Mouse (Mus musculus) limb, embryonic 14.5 days (tissue): ENCODE data around the gene Alk. TPM values are rescaled to one million over a fixed set of nuclear protein-coding genes. Genes with fewer than 3 reads are reported as not detected.

ENCODE experiments used
- ATAC-seq: fragments of 200-750 bp; cut with Nextera tagmentation; 2 replicates; pipeline ENCODE4 v1.8.0; 2017; ENCODE audit warnings: low read depth, moderate number of reproducible peaks, moderate TSS enrichment; ENCODE audit not compliant: low FRiP score
- DNase-seq: peaks from one replicate; pipeline ENCODE4 v3.0.0-alpha.2; 2015; ENCODE audit warnings: low spot score
- H3K27ac ChIP-seq: fragments of 300-500 bp; sonication (generic); replicated peaks from 2 replicates; pipeline ENCODE4 v1.5.1; 2014; ENCODE audit warnings: low read depth, mild to moderate bottlenecking, low read length, moderate library complexity, mixed read lengths
- H3K27me3 ChIP-seq: fragments of 300-500 bp; sonication (generic); 2 replicates; pipeline ENCODE4 v1.6.1; 2014; ENCODE audit warnings: low read length, mixed read lengths; ENCODE audit not compliant: control insufficient read depth, insufficient read depth
- H3K36me3 ChIP-seq: fragments of 300-500 bp; sonication (generic); 2 replicates; pipeline ENCODE4 v1.6.1; 2014; ENCODE audit warnings: mild to moderate bottlenecking, low read length, moderate library complexity, mixed read lengths; ENCODE audit not compliant: control insufficient read depth, insufficient read depth
- H3K4me1 ChIP-seq: fragments of 300-500 bp; sonication (generic); 2 replicates; pipeline ENCODE4 v1.6.1; 2014; ENCODE audit warnings: antibody characterized with exemption, low read length, mixed read lengths; ENCODE audit not compliant: control insufficient read depth, insufficient read depth
- H3K4me2 ChIP-seq: fragments of 300-500 bp; sonication (generic); replicated peaks from 2 replicates; pipeline ENCODE4 v1.6.1; 2014; ENCODE audit warnings: low read depth, mild to moderate bottlenecking, low read length, moderate library complexity; ENCODE audit not compliant: severe bottlenecking
- H3K4me3 ChIP-seq: fragments of 300-500 bp; sonication (generic); replicated peaks from 2 replicates; pipeline ENCODE4 v1.5.1; 2014; ENCODE audit warnings: low read length
- H3K9ac ChIP-seq: fragments of 300-500 bp; sonication (generic); 2 replicates; pipeline ENCODE4 v1.6.1; 2014; ENCODE audit warnings: mild to moderate bottlenecking, low read depth, low read length, moderate library complexity; ENCODE audit not compliant: severe bottlenecking
- H3K9me3 ChIP-seq: fragments of 300-500 bp; sonication (generic); 2 replicates; pipeline ENCODE4 v1.6.1; 2016; ENCODE audit warnings: low read length; ENCODE audit not compliant: control insufficient read depth
- POLR2A ChIP-seq: fragments of 200-500 bp; IDR thresholded peaks from 2 replicates; pipeline ENCODE4 v1.8.0; 2012; ENCODE audit warnings: inconsistent platforms, mild to moderate bottlenecking, moderate library complexity, borderline replicate concordance; ENCODE audit not compliant: insufficient read depth, insufficient read length; ENCODE audit errors: extremely low read depth
- WGBS: fragments of 180-500 bp; shearing (Covaris S2); extraction: QIAGEN DNeasy Blood & Tissue Kit; methylation state at CpG from one replicate; pipeline ENCODE4 v1.1.7; 2014; 5-methylcytosine and 5-hydroxymethylcytosine counted together
- polyA plus RNA-seq, 2 experiments: library from polyadenylated mRNA; depleted of rRNA in 1 of 2; stranded (reverse) in 1 of 2; unstranded in 1 of 2; fragments of >200 nt; fragmentation: Nextera tagmentation in 1 of 2; extraction: Ambion mirVana in 1 of 2; gene quantifications; 2 replicates each; pipeline versions ENCODE4 v1.2.1 to v1.2.3; 2012 to 2014

The Alk gene
- polyA plus RNA-seq, 2 experiments, result 0.43 to 0.45 TPM

DNA sequence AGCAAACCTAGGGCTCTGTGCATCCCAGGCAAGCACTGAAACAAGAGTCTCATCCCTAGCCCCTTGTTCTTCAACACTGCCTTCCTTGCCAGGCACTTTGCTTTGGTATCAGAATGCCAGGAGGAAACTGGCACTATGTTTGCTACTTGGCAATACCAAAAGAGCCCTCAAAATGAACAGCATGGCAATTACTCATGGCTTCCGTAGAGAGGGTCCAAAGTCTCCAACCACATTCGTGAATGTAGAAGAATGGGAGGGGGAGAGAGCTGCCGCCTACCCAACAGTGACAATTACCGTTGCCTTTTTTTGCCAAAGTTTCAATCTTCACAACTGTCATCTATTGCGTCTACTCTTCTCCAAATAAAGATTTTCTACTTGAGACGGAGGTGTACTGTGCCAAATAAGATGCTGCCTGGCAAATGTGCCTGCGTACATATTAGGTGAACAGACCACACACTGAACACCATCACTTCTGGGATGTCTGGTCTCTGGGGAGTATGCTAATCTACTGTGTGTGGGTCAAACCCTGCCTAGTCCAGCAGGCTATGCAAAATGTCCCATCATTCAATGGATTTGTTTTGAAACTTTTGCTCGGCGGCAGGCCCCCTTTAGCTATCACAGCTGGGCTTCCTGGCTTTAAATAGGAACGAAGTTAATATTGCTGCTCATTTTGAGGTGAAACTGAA lies 241.5 kb downstream of the Alk start:
- WGBS, result 85% methylated on average over 10 of the region's 10 CpGs
- no peaks in the 10 kb centered on the region for H3K9me3 ChIP-seq
- ATAC-seq, result no peak

DNA sequence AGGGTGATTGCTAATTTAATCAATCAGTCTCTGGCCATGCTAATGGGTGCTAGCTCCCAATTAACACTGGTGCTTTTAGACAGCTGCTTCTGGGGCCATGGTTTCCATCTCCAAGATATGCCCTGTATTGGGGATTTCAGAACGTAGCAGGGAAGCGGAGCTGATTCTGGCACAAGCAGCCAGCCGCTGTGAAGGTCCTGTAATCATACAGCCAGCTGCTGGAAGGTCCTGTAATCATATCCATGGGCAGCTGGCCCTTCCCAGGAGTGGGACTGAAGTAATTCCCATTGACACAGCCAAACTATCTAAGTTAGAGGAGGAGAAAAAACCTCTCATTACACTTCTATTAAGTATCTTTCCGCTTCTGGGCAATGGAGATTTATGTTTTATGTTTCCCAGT lies 242.5 kb downstream of the Alk start:
- WGBS, result 75% methylated on average over 4 of the region's 4 CpGs

More for the DNA sequence above, 241.5 kb downstream of the Alk start:
- no peak overlapping the region for H3K4me2 ChIP-seq
- H3K27me3 ChIP-seq, result no peaks in the 10 kb centered on the region
- no peak for DNase-seq
- H3K27ac ChIP-seq, result no peak overlapping the region
- H3K4me3 ChIP-seq, result no peak overlapping the region
- no peaks in the 10 kb centered on the region for H3K4me1 ChIP-seq
- TF ChIP-seq POLR2A, result no peak
- H3K36me3 ChIP-seq, result no peaks in the 10 kb centered on the region
- H3K9ac ChIP-seq, result no peak overlapping the region

DNA sequence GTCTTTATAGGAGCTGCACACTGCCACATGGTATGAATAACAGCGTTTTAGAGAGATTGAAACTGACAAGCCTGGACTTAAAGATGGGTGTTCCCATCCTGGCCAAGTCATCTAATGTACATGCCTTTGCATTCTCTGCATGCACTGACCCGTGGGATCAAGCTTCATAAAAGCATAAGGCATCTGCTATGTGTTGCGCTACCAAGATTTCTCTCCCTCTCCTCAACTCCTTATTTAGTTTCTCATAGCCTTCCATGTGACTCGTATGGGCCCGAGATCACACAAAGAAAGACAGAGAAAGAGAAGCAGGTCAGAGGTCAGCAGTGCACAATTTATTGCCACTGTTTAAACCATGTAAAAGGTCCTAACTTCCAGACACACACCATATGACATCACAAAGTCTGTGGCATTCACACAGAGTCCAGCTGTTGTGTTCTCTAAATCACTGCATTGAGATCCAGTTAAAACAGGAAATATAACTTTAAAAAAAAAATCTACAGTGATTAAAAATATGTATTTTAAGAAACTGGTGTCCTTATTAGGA lies 247.6 kb downstream of the Alk start:
- Histone ChIP-seq H3K4me3 (no peak overlapping the region), H3K4me1 (no peaks in the 10 kb centered on the region), H3K27me3 (no peaks in the 10 kb centered on the region), H3K9ac (no peak overlapping the region), H3K27ac (no peak overlapping the region), H3K4me2 (no peak overlapping the region), H3K36me3 (no peaks in the 10 kb centered on the region), H3K9me3 (no peaks in the 10 kb centered on the region)
- ATAC-seq (no peak), DNase-seq (peak; percentile 7)
- no peak for TF ChIP-seq POLR2A
- 39% methylated on average over 5 of the region's 5 CpGs for WGBS

More for the DNA sequence above, 242.5 kb downstream of the Alk start:
- Histone ChIP-seq H3K9me3 (no peaks in the 10 kb centered on the region), H3K9ac (no peak overlapping the region), H3K36me3 (no peaks in the 10 kb centered on the region), H3K4me3 (no peak overlapping the region), H3K27me3 (no peaks in the 10 kb centered on the region), H3K27ac (no peak overlapping the region), H3K4me1 (no peaks in the 10 kb centered on the region), H3K4me2 (no peak overlapping the region)
- ATAC-seq (no peak; the same call in 1 of the 2 replicates), DNase-seq (peak; percentile 41)
- no peak for TF ChIP-seq POLR2A

DNA sequence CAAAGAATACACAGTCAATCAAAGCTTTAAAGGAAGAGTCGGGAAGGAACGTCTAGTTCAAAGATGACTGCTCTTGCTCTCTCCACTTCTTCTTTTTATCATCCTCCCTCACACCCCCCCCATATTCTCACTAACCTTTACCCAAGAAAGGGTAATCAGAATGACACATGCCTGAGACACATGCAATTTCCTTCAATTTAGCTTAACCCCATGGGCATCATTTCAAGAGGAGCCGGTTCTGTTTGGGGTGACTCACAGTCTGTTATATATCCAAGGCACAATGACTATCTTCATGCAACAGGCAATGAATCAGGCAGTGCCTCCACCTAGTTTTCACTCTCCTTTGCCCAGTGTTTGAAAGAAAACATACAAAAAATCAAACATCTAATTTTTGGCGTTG lies 265.0 kb downstream of the Alk start:
- no peaks in the 10 kb centered on the region for H3K4me1 ChIP-seq

DNA sequence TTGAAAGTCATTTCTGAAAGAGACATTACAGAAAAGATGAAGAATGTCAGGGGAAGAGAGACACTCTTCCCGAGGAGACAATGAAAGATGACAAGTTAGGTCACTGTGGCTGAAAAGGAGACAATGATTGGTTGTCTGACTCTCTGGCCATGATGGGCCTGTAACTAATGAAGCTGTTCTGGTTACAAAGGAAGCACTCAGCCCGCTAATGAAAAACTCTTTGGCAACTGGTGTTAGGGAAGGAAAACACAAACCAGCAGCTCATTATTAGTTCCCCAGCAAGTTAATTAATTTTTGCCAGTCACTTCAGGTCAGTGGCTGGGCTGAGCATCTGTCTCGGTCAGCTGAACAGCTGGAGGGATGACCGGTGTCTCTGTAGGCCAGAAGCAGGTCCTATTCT lies 271.5 kb downstream of the Alk start:
- Histone ChIP-seq H3K9ac (no peak overlapping the region), H3K36me3 (no peaks in the 10 kb centered on the region), H3K27ac (no peak overlapping the region), H3K4me2 (no peak overlapping the region), H3K4me3 (no peak overlapping the region), H3K4me1 (no peaks in the 10 kb centered on the region), H3K9me3 (no peaks in the 10 kb centered on the region), H3K27me3 (no peaks in the 10 kb centered on the region)
- TF ChIP-seq POLR2A, result no peak
- ATAC-seq (no peak), DNase-seq (no peak)
- 36% methylated on average over 4 of the region's 4 CpGs for WGBS

More for the DNA sequence above, 265.0 kb downstream of the Alk start:
- WGBS, result 89% methylated on average over 4 of the region's 4 CpGs
- Histone ChIP-seq H3K36me3 (no peaks in the 10 kb centered on the region), H3K9me3 (no peaks in the 10 kb centered on the region), H3K4me3 (no peak overlapping the region), H3K27me3 (no peaks in the 10 kb centered on the region), H3K9ac (no peak overlapping the region), H3K4me2 (no peak overlapping the region), H3K27ac (no peak overlapping the region)
- TF ChIP-seq POLR2A, result no peak
- DNase-seq (no peak), ATAC-seq (no peak)
